Mouse (Mus musculus) testis, adult 2 months (tissue): Measurements from ENCODE around the gene Bmp4.

Experiments
- CTCF ChIP-seq: fragments of 200-500 bp; IDR thresholded peaks from 2 replicates; pipeline ENCODE4 v1.5.1; 2012; ENCODE audit warnings: low read depth, mild to moderate bottlenecking, inconsistent platforms, low read length, moderate library complexity; ENCODE audit not compliant: control insufficient read depth, insufficient read depth, insufficient replicate concordance
- POLR2A ChIP-seq: fragments of 200-500 bp; IDR thresholded peaks from 2 replicates; pipeline ENCODE4 v1.6.1; 2012; ENCODE audit warnings: low read depth, mild to moderate bottlenecking, inconsistent platforms, low read length, moderate library complexity; ENCODE audit not compliant: control insufficient read depth

GRCm38 (mm10) chr14:46375796-46376195, 14.7 kb downstream of the Bmp4 start:
- TF ChIP-seq POLR2A (no peak), CTCF (no peak)
